Mouse (Mus musculus) stomach, embryonic 14.5 days (tissue): ENCODE results near the gene Olfr972. TPM values are rescaled to one million over a fixed set of nuclear protein-coding genes. Genes with fewer than 3 reads are reported as not detected.

Source experiments
- polyA plus RNA-seq: library from polyadenylated mRNA; unstranded; fragments of >200 nt; fragmentation: Nextera tagmentation; extraction: Ambion mirVana; gene quantifications from 2 replicates; pipeline ENCODE4 v1.2.1, GENCODE M21; 2014

Gene Olfr972
- polyA plus RNA-seq, 1 experiment from 2014 or later = not detected

Other genes starting within 250 kb of the Olfr972 start
- not detected in 2 replicates for gene Olfr960, start 245.0 kb upstream of the Olfr972 start, polyA plus RNA-seq
- gene Olfr961, start 221.3 kb upstream of the Olfr972 start, polyA plus RNA-seq = not detected in 2 replicates
- not detected in 2 replicates for gene Olfr963, start 199.2 kb upstream of the Olfr972 start, polyA plus RNA-seq
- not detected in 2 replicates for gene Olfr149, start 159.3 kb upstream of the Olfr972 start, polyA plus RNA-seq
- gene Olfr965, start 155.1 kb upstream of the Olfr972 start, polyA plus RNA-seq = not detected in 2 replicates
- gene Olfr150, start 135.4 kb upstream of the Olfr972 start, polyA plus RNA-seq = not detected in 2 replicates
- gene Olfr967, start 120.2 kb upstream of the Olfr972 start, polyA plus RNA-seq = not detected in 2 replicates
- gene Olfr968, start 83.2 kb upstream of the Olfr972 start, polyA plus RNA-seq = not detected in 2 replicates
- gene Olfr969, start 75.5 kb upstream of the Olfr972 start, polyA plus RNA-seq = not detected in 2 replicates
- not detected in 2 replicates for gene Olfr970, start 57.6 kb upstream of the Olfr972 start, polyA plus RNA-seq
- not detected in 2 replicates for gene Olfr971, start 29.5 kb upstream of the Olfr972 start, polyA plus RNA-seq
- gene Olfr229, start 40.9 kb downstream of the Olfr972 start, polyA plus RNA-seq = not detected in 2 replicates
- gene Olfr974, start 71.1 kb downstream of the Olfr972 start, polyA plus RNA-seq = not detected in 2 replicates
- 0.09 TPM in 1 of 2 replicates, not detected in the other for gene Olfr975, start 85.6 kb downstream of the Olfr972 start, polyA plus RNA-seq
- gene Olfr976, start 94.7 kb downstream of the Olfr972 start, polyA plus RNA-seq = not detected in 2 replicates
- gene Olfr978, start 125.7 kb downstream of the Olfr972 start, polyA plus RNA-seq = not detected in 2 replicates
- gene Olfr979, start 137.0 kb downstream of the Olfr972 start, polyA plus RNA-seq = not detected in 2 replicates
- not detected in 2 replicates for gene Olfr980, start 143.2 kb downstream of the Olfr972 start, polyA plus RNA-seq
- not detected in 2 replicates for gene Olfr981, start 155.0 kb downstream of the Olfr972 start, polyA plus RNA-seq
- not detected in 2 replicates for gene Olfr982, start 207.4 kb downstream of the Olfr972 start, polyA plus RNA-seq
- gene Olfr983, start 227.2 kb downstream of the Olfr972 start, polyA plus RNA-seq = not detected in 2 replicates
- not detected in 2 replicates for gene Olfr984, start 247.8 kb downstream of the Olfr972 start, polyA plus RNA-seq